Mouse (Mus musculus) CH12.LX (cell line): Measurements from ENCODE around the gene Agap1. TPM values are rescaled to one million over a fixed set of nuclear protein-coding genes. Genes with fewer than 3 reads are reported as not detected.

Experiments
- DNase-seq: peaks from one replicate; pipeline ENCODE4 v3.0.0-alpha.2; 2013; ENCODE audit errors: extremely low read depth
- H3K27ac ChIP-seq: 2 replicates; pipeline ENCODE4 v1.5.1; 2012; ENCODE audit warnings: low read depth, mild to moderate bottlenecking, control low read depth, moderate library complexity; ENCODE audit not compliant: insufficient read depth
- H3K27me3 ChIP-seq: replicated peaks from 2 replicates; pipeline ENCODE3; 2012; ENCODE audit warnings: inconsistent platforms
- H3K36me3 ChIP-seq, 2 experiments: replicated peaks in 1 of 2; 2 replicates each; pipeline versions ENCODE3 to v1.6.1; 2012; ENCODE audit warnings: inconsistent platforms in 1 of 2, low read length in 1 of 2, mild to moderate bottlenecking in 1 of 2, mixed read lengths in 1 of 2, moderate library complexity in 1 of 2; ENCODE audit not compliant: control insufficient read depth in 1 of 2, insufficient read depth in 1 of 2
- H3K4me1 ChIP-seq, 2 experiments: 2 replicates each; pipeline ENCODE4 v1.6.1; 2012; ENCODE audit warnings: inconsistent platforms in 1 of 2, moderate library complexity in 1 of 2; ENCODE audit not compliant: insufficient read depth in 2 of 2, control insufficient read depth in 1 of 2
- H3K4me2 ChIP-seq: 2 replicates; pipeline ENCODE4 v1.6.1; 2012; ENCODE audit warnings: low read depth, mild to moderate bottlenecking, control low read depth; ENCODE audit not compliant: poor library complexity, insufficient read depth, severe bottlenecking
- H3K4me3 ChIP-seq, 3 experiments: fragments of 150-350 bp in 1 of 3; sonication (generic) in 1 of 3; replicated peaks in 1 of 3; 2 replicates each; pipeline versions ENCODE3 to v1.5.1; 2011 to 2012; ENCODE audit warnings: low read depth in 2 of 3, low read length in 2 of 3, mild to moderate bottlenecking in 2 of 3, moderate library complexity in 2 of 3, control low read depth in 1 of 3, improper control_type of control experiment in 1 of 3, inconsistent platforms in 1 of 3, mixed read lengths in 1 of 3; ENCODE audit not compliant: poor library complexity in 1 of 3
- H3K79me2 ChIP-seq: replicated peaks from 2 replicates; pipeline ENCODE4 v1.6.1; 2012; ENCODE audit warnings: mild to moderate bottlenecking, moderate library complexity; ENCODE audit not compliant: control insufficient read depth, poor library complexity, insufficient read depth, severe bottlenecking; ENCODE audit errors: extremely low read depth
- H3K9ac ChIP-seq: 2 replicates; pipeline ENCODE4 v1.6.1; 2012; ENCODE audit warnings: low read depth, mild to moderate bottlenecking, control low read depth, moderate library complexity; ENCODE audit not compliant: insufficient read depth
- H3K9me3 ChIP-seq: replicated peaks from 2 replicates; pipeline ENCODE3; 2012; ENCODE audit warnings: low read length, inconsistent platforms, mixed read lengths
- CHD1 ChIP-seq: IDR thresholded peaks from 2 replicates; pipeline ENCODE4 v1.6.1; 2012; ENCODE audit warnings: low read depth, low read length, improper control_type of control experiment, inconsistent platforms
- CHD2 ChIP-seq: IDR thresholded peaks from 2 replicates; pipeline ENCODE4 v1.6.1; 2011; ENCODE audit warnings: low read length, improper control_type of control experiment
- CTCF ChIP-seq, 2 experiments: IDR thresholded peaks in 1 of 2; conservative IDR thresholded peaks in 1 of 2; 2 replicates each; pipeline ENCODE4 v1.5.1; 2011 to 2012; ENCODE audit warnings: low read depth in 2 of 2, low read length in 2 of 2, improper control_type of control experiment in 1 of 2, inconsistent platforms in 1 of 2, mild to moderate bottlenecking in 1 of 2, moderate library complexity in 1 of 2
- ELF1 ChIP-seq: IDR thresholded peaks from 2 replicates; pipeline ENCODE4 v1.6.1; 2014; ENCODE audit warnings: low read depth, mild to moderate bottlenecking, inconsistent platforms, low read length, improper control_type of control experiment
- ETS1 ChIP-seq: conservative IDR thresholded peaks from 2 replicates; pipeline ENCODE4 v1.6.1; 2012; ENCODE audit warnings: low read depth, mild to moderate bottlenecking, inconsistent platforms, low read length, improper control_type of control experiment, moderate library complexity
- GABPA ChIP-seq: IDR thresholded peaks from 2 replicates; pipeline ENCODE4 v1.6.1; 2012; ENCODE audit warnings: low read depth, low read length, improper control_type of control experiment, inconsistent platforms; ENCODE audit not compliant: insufficient replicate concordance
- HCFC1 ChIP-seq: IDR thresholded peaks from 2 replicates; pipeline ENCODE4 v1.6.1; 2012; ENCODE audit warnings: low read depth, mild to moderate bottlenecking, inconsistent platforms, low read length, improper control_type of control experiment
- JUND ChIP-seq: conservative IDR thresholded peaks from 2 replicates; pipeline ENCODE4 v1.6.1; 2011; ENCODE audit warnings: low read depth, low read length, improper control_type of control experiment
- KAT2A ChIP-seq: IDR thresholded peaks from 2 replicates; pipeline ENCODE4 v1.6.1; 2012; ENCODE audit warnings: low read length, improper control_type of control experiment, inconsistent platforms; ENCODE audit not compliant: insufficient replicate concordance
- MEF2A ChIP-seq: IDR thresholded peaks from 2 replicates; pipeline ENCODE4 v1.6.1; 2014; ENCODE audit warnings: low read depth, mild to moderate bottlenecking, inconsistent platforms, low read length, improper control_type of control experiment, borderline replicate concordance
- MXI1 ChIP-seq: IDR thresholded peaks from 2 replicates; pipeline ENCODE4 v1.6.1; 2011; ENCODE audit warnings: mild to moderate bottlenecking, low read depth, low read length, improper control_type of control experiment
- NRF1 ChIP-seq: IDR thresholded peaks from 2 replicates; pipeline ENCODE4 v1.6.1; 2014; ENCODE audit warnings: low read depth, mild to moderate bottlenecking, inconsistent platforms, low read length, improper control_type of control experiment, moderate library complexity
- POLR2A ChIP-seq: IDR thresholded peaks from 2 replicates; pipeline ENCODE4 v1.6.1; 2011; ENCODE audit warnings: low read depth, mild to moderate bottlenecking, improper control_type of control experiment, low read length
- POLR2AphosphoS2 ChIP-seq: IDR thresholded peaks from 2 replicates; pipeline ENCODE4 v1.6.1; 2011; ENCODE audit warnings: low read depth, low read length, improper control_type of control experiment
- RAD21 ChIP-seq: IDR thresholded peaks from 2 replicates; pipeline ENCODE4 v1.6.1; 2011; ENCODE audit warnings: low read depth, mild to moderate bottlenecking, low read length, improper control_type of control experiment, moderate library complexity
- RCOR1 ChIP-seq: conservative IDR thresholded peaks from 2 replicates; pipeline ENCODE4 v1.6.1; 2012; ENCODE audit warnings: low read depth, mild to moderate bottlenecking, inconsistent platforms, low read length, improper control_type of control experiment
- SIN3A ChIP-seq: IDR thresholded peaks from 2 replicates; pipeline ENCODE4 v1.6.1; 2012; ENCODE audit warnings: low read length, improper control_type of control experiment, inconsistent platforms
- TBP ChIP-seq: conservative IDR thresholded peaks from 2 replicates; pipeline ENCODE4 v1.6.1; 2011; ENCODE audit warnings: low read depth, low read length, improper control_type of control experiment
- UBTF ChIP-seq: IDR thresholded peaks from 2 replicates; pipeline ENCODE4 v1.6.1; 2012; ENCODE audit warnings: low read depth, mild to moderate bottlenecking, inconsistent platforms, low read length, improper control_type of control experiment, moderate library complexity
- USF1 ChIP-seq: IDR thresholded peaks from 2 replicates; pipeline ENCODE4 v1.6.1; 2014; ENCODE audit warnings: low read depth, mild to moderate bottlenecking, inconsistent platforms, low read length, improper control_type of control experiment
- ZC3H11A ChIP-seq: IDR thresholded peaks from 2 replicates; pipeline ENCODE4 v1.6.1; 2012; ENCODE audit warnings: low read depth, mild to moderate bottlenecking, inconsistent platforms, low read length, improper control_type of control experiment
- ZKSCAN1 ChIP-seq: IDR thresholded peaks from 2 replicates; pipeline ENCODE4 v1.6.1; 2012; ENCODE audit warnings: low read depth, inconsistent platforms, low read length, improper control_type of control experiment, borderline replicate concordance
- ZMIZ1 ChIP-seq: IDR thresholded peaks from 2 replicates; pipeline ENCODE4 v1.6.1; 2012; ENCODE audit warnings: low read depth, mild to moderate bottlenecking, inconsistent platforms, low read length, improper control_type of control experiment
- dilution Hi-C: fragments of 300-500 bp; cut with MboI; formaldehyde crosslinking; loops from 2 replicates; pipeline ENCODE4 v1.14.3; 2020; ENCODE audit warnings: low sequenced_read_pairs; ENCODE audit not compliant: extremely low pct_unique_long_range_greater_than_20kb, extremely low pct_ligation_motif_present
- in situ Hi-C: fragments of 300-500 bp; cut with MboI; formaldehyde crosslinking; loops from 3 replicates; pipeline ENCODE4 v1.14.3; 2019; ENCODE audit warnings: low sequenced_read_pairs, low pct_ligation_motif_present, low pct_unique_long_range_greater_than_20kb, mixed read lengths
- polyA plus RNA-seq: library from polyadenylated mRNA; unstranded; fragments of >175 nt; gene quantifications from 2 replicates; pipeline ENCODE4 v1.2.1, GENCODE M21; 2012; ENCODE audit warnings: low read depth; ENCODE audit not compliant: insufficient read length
- total RNA-seq, 2 experiments: library from RNA; depleted of rRNA; stranded (reverse); fragments of 300-350 nt in 1 of 2; fragments of >200 nt in 1 of 2; gene quantifications; 2 replicates each; pipeline ENCODE4 v1.2.3; 2012 to 2014

Agap1 gene
- total and polyA plus RNA-seq, 3 experiments, result not detected

GRCm38 (mm10) chr1:89630836-89631235, 176.2 kb downstream of the Agap1 start:
- H3K4me3 ChIP-seq, result no peak overlapping the region
- H3K79me2 ChIP-seq, result no peaks in the 10 kb centered on the region
- no peaks in the 10 kb centered on the region for H3K27me3 ChIP-seq
- TF ChIP-seq TBP (no peak), MEF2A (no peak), HCFC1 (no peak), JUND (no peak), CHD1 (no peak), MXI1 (no peak), NRF1 (no peak), ELF1 (no peak), CTCF (conservative IDR thresholded peaks at IDR 0.05 in 1 of 2, IDR thresholded peaks at IDR 0.05 in 1 of 2; ENCODE audit: low read depth in 2 of 2, low read length in 2 of 2) (no peak), UBTF (no peak), RAD21 (no peak), POLR2A (no peak), CHD2 (no peak), ZMIZ1 (no peak)
- no peak overlapping the region for H3K4me2 ChIP-seq
- no peaks in the 10 kb centered on the region for H3K36me3 ChIP-seq
- H3K9me3 ChIP-seq, result peaks cover 88% of the 10 kb centered on the region
- no peak overlapping the region for H3K27ac ChIP-seq
- H3K4me1 ChIP-seq, result no peaks in the 10 kb centered on the region
- H3K9ac ChIP-seq, result no peak overlapping the region
- dilution Hi-C loops, result no loop called here
- DNase-seq, result no peak
- in situ Hi-C loops, result no loop called here

- H3K36me3 ChIP-seq, result no peaks in the 10 kb centered on the region
- H3K27ac ChIP-seq, result no peak overlapping the region
- in situ Hi-C loops (no loop called here), dilution Hi-C loops (no loop called here)
- no peaks in the 10 kb centered on the region for H3K27me3 ChIP-seq
- H3K4me1 ChIP-seq, result no peaks in the 10 kb centered on the region
- TF ChIP-seq GABPA, result no peak
- no peak for TF ChIP-seq ELF1
- no peak for TF ChIP-seq HCFC1
- no peak for TF ChIP-seq RCOR1
- no peak for TF ChIP-seq ETS1
- no peak for TF ChIP-seq UBTF
- no peak for TF ChIP-seq MXI1
- no peak; the same call in 1 of the 2 replicates for TF ChIP-seq RAD21
- no peak for TF ChIP-seq KAT2A
- TF ChIP-seq ZKSCAN1, result no peak
- TF ChIP-seq USF1, result no peak
- no peak for TF ChIP-seq ZC3H11A
- TF ChIP-seq POLR2AphosphoS2, result no peak
- no peak for TF ChIP-seq SIN3A
- no peak for TF ChIP-seq ZMIZ1
- no peak for DNase-seq
- H3K9ac ChIP-seq, result no peak overlapping the region
- no peaks in the 10 kb centered on the region for H3K79me2 ChIP-seq
- no peak overlapping the region for H3K4me2 ChIP-seq
- no peak overlapping the region for H3K4me3 ChIP-seq
- H3K9me3 ChIP-seq, result peaks cover 87% of the 10 kb centered on the region
These were observed 177.1 kb downstream of the Agap1 start for GRCm38 (mm10) chr1:89631747-89632146.
